Mouse (Mus musculus) spleen, adult 2 months (tissue): ENCODE data around the gene Hsd11b2.

Experiments
- CTCF ChIP-seq: fragments of 200-500 bp; IDR thresholded peaks from 2 replicates; pipeline ENCODE4 v1.5.1; 2011; ENCODE audit warnings: mild to moderate bottlenecking, inconsistent platforms; ENCODE audit not compliant: insufficient read depth, insufficient read length, insufficient replicate concordance; ENCODE audit errors: extremely low read depth
- POLR2A ChIP-seq: fragments of 200-500 bp; IDR thresholded peaks from 2 replicates; pipeline ENCODE4 v1.6.1; 2011; ENCODE audit warnings: low read depth, low read length, inconsistent platforms

- TF ChIP-seq CTCF = no peak
- TF ChIP-seq POLR2A = no peak
Observed at GRCm38 (mm10) chr8:105473816-105474606, 44.5 kb upstream of the Hsd11b2 start.
